Mouse (Mus musculus) liver, embryonic 12.5 days (tissue): ENCODE data around the gene Dgcr6. TPM values are rescaled to one million over a fixed set of nuclear protein-coding genes. Genes with fewer than 3 reads are reported as not detected.

ENCODE experiments used
- ATAC-seq: fragments of 200-750 bp; cut with Nextera tagmentation; 2 replicates; pipeline ENCODE4 v1.8.0; 2017; ENCODE audit warnings: moderate number of reproducible peaks, mild to moderate bottlenecking, moderate library complexity
- H3K27ac ChIP-seq: fragments of 300-500 bp; sonication (generic); 2 replicates; pipeline ENCODE4 v1.5.1; 2016; ENCODE audit warnings: mild to moderate bottlenecking
- H3K27me3 ChIP-seq: fragments of 300-500 bp; sonication (generic); replicated peaks from 2 replicates; pipeline ENCODE4 v1.6.1; 2016; ENCODE audit warnings: mild to moderate bottlenecking, moderate library complexity
- H3K36me3 ChIP-seq: fragments of 300-500 bp; sonication (generic); 2 replicates; pipeline ENCODE4 v1.6.1; 2016; ENCODE audit warnings: mild to moderate bottlenecking, moderate library complexity
- H3K4me1 ChIP-seq: fragments of 300-500 bp; sonication (generic); 2 replicates; pipeline ENCODE4 v1.6.1; 2016
- H3K4me2 ChIP-seq: fragments of 300-500 bp; sonication (generic); 2 replicates; pipeline ENCODE4 v1.6.1; 2016; ENCODE audit warnings: mild to moderate bottlenecking, moderate library complexity
- H3K4me3 ChIP-seq: fragments of 300-500 bp; sonication (generic); 2 replicates; pipeline ENCODE4 v1.5.1; 2016; ENCODE audit warnings: mild to moderate bottlenecking, moderate library complexity
- H3K9ac ChIP-seq: fragments of 300-500 bp; sonication (generic); 2 replicates; pipeline ENCODE4 v1.6.1; 2016; ENCODE audit warnings: mild to moderate bottlenecking, moderate library complexity
- H3K9me3 ChIP-seq: fragments of 300-500 bp; sonication (generic); replicated peaks from 2 replicates; pipeline ENCODE4 v1.6.1; 2016; ENCODE audit warnings: mild to moderate bottlenecking, moderate library complexity
- WGBS: fragments of 180-500 bp; shearing (Covaris S2); methylation state at CpG from one replicate; pipeline ENCODE4 v1.1.7; 2016; ENCODE audit not compliant: insufficient replicate concordance; 5-methylcytosine and 5-hydroxymethylcytosine counted together
- polyA plus RNA-seq: library from polyadenylated mRNA; unstranded; fragments of >200 nt; fragmentation: Nextera tagmentation; extraction: Ambion mirVana; gene quantifications from 2 replicates; pipeline ENCODE4 v1.2.1, GENCODE M21; 2016

The Dgcr6 gene
- polyA plus RNA-seq, 1 experiment from 2014 or later = 40.4 TPM

DNA sequence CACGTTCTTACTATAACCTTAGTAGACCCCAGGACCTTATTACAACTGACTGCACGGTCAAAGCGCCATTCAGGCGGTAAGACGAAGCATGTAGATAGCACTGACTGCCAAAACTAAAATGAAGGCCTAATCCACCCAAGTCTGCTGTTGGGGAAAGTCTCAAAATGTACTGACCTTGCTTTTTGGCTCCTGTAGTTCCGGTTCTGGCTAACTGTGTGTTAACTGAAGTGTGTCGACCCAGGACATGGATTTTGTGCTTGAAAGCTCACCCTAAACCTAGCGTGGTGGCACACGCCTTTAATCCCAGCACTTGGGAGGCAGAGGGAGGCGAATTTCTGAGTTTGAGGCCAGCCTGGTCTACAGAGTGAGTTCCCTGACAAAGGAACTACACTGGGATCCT lies 7.7 kb upstream of the Dgcr6 start:
- H3K4me2 ChIP-seq = no peak overlapping the region
- H3K4me1 ChIP-seq = no peaks in the 10 kb centered on the region
- H3K36me3 ChIP-seq = no peaks in the 10 kb centered on the region
- no peak for ATAC-seq
- H3K27me3 ChIP-seq = peaks cover 13% of the 10 kb centered on the region; the same call in 1 of the 2 replicates
- H3K4me3 ChIP-seq = no peak overlapping the region
- no peak overlapping the region for H3K9ac ChIP-seq
- 70% methylated on average over 10 of the region's 10 CpGs for whole genome bisulfite sequencing
- no peak overlapping the region for H3K27ac ChIP-seq
- no peaks in the 10 kb centered on the region for H3K9me3 ChIP-seq

DNA sequence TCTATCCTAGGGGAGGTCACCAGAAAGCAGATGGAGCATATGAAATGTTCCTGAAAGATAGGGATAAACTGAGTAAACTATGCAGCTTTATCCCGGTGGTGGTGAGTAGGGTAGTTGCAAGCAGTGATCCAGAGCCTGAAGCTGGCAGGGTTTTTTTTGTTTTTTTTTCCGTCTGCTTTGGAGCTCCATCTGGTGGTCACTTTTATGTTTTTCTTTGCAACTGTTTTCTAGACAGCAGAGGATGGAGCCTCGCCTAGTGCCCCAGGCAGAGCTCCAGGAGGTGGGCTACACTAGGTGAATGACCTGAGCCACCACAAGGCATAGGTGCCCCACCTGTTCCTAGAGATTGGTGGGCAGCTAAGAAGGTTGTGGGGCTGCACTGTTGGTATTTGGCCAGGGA lies 5.0 kb upstream of the Dgcr6 start:
- Histone ChIP-seq H3K4me3 (no peak overlapping the region), H3K36me3 (no peaks in the 10 kb centered on the region), H3K4me1 (no peaks in the 10 kb centered on the region), H3K4me2 (no peak overlapping the region), H3K27me3 (peaks cover 16% of the 10 kb centered on the region; the same call in 1 of the 2 replicates), H3K27ac (no peak overlapping the region), H3K9me3 (no peaks in the 10 kb centered on the region), H3K9ac (no peak overlapping the region)
- ATAC-seq = no peak
- WGBS = 7% methylated on average over 3 of the region's 3 CpGs

DNA sequence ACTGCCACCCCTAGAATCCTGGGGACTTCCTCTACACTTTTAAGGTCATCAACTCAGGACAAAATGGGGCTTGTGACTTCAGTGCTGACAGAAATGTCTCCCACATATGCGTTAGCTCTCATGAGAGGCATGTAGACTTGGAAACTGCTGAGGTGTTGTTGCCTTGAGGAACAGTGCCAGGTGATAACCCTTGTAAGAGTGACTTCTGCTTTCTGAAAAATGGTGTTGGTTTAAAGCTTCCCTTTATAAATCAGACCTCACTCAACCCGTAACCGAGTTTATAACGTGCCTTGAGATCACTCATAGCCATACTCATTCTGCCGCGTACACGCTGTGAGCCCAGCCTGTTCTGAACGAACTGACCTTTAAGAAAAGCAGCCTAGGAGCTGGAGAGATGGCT lies 4.6 kb upstream of the Dgcr6 start:
- H3K9me3 ChIP-seq = no peaks in the 10 kb centered on the region
- H3K36me3 ChIP-seq = no peaks in the 10 kb centered on the region
- 51% methylated on average over 8 of the region's 8 CpGs for WGBS
- H3K27ac ChIP-seq = no peak overlapping the region
- H3K27me3 ChIP-seq = peaks cover 16% of the 10 kb centered on the region; the same call in 1 of the 2 replicates
- H3K4me3 ChIP-seq = no peak overlapping the region
- no peak overlapping the region for H3K4me2 ChIP-seq
- H3K4me1 ChIP-seq = no peaks in the 10 kb centered on the region
- ATAC-seq = no peak
- H3K9ac ChIP-seq = no peak overlapping the region

DNA sequence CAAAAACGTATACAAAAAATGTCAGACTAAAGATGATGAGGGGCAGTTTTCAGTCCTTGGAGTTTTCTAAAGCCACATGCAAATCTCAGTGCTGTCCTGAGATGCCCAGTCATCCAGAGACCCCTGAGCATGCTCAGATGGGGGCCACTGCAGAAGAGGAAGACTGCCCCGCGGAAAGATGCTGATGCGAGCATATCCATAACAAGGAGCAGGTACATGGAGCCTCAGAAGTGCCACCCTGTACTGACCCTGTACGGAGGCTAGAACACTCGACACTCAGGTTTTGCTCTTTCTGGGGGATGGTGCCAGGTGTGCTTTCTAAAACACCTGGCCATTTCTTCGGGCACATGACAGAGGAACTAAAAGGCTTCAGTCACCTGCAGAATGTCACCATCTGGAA lies 338 bp upstream of the Dgcr6 start:
- Histone ChIP-seq H3K4me1 (no peaks in the 10 kb centered on the region), H3K36me3 (no peaks in the 10 kb centered on the region), H3K4me3 (no peak overlapping the region), H3K9ac (no peak overlapping the region), H3K9me3 (no peaks in the 10 kb centered on the region), H3K27ac (no peak overlapping the region), H3K27me3 (0 out of 2 replicates have a peak, but pooled peaks cover 19% of the 10 kb centered on the region), H3K4me2 (no peak overlapping the region)
- WGBS = 41% methylated on average over 7 of the region's 7 CpGs
- no peak for ATAC-seq

DNA sequence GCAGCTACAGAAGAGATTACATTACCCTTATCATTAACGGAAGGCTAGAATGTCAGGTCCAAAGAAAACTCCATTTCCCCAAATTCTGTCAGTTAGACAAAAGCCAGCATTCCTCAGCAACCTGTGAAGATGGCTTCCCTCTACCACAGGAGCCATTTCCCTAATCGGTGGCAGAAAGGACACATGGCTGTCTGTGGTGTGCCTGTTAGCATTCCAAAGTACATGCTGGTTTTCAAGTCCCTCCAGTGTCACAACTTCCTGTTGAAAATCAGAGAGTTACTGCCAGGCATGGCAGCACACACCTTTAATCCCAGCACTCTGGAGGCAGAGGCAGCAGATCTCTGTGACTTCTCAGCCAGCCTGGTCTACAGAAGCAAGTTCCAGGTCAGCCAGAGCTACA lies 3.6 kb downstream of the Dgcr6 start:
- no peak overlapping the region for H3K27ac ChIP-seq
- peaks cover 13% of the 10 kb centered on the region; the same call in 1 of the 2 replicates for H3K27me3 ChIP-seq
- no peak overlapping the region for H3K4me2 ChIP-seq
- ATAC-seq = no peak
- no peaks in the 10 kb centered on the region for H3K36me3 ChIP-seq
- WGBS = 34% methylated on average over 2 of the region's 2 CpGs
- no peaks in the 10 kb centered on the region for H3K4me1 ChIP-seq
- no peak overlapping the region for H3K9ac ChIP-seq
- no peak overlapping the region for H3K4me3 ChIP-seq
- no peaks in the 10 kb centered on the region for H3K9me3 ChIP-seq

DNA sequence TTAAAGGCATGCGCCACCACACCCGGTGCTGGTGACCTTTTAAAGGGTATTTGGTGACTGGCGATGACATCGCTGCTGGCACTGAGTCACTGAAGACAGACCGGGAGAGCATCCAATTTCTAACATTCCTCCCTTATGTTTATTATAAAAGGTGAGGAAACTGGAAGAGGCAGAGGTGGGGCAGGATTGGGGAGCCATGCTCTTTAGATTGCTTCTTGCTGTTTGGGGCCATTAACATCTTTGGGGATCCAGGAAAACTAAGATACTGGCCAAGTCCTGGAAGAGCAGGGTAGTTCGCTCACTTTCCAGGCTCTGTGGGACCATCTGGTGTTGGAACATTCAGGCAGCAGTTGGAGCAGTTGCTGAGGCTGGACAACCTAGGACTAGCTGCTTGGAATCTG lies 5.7 kb downstream of the Dgcr6 start:
- no peak overlapping the region for H3K27ac ChIP-seq
- no peaks in the 10 kb centered on the region for H3K4me1 ChIP-seq
- no peak overlapping the region for H3K9ac ChIP-seq
- H3K9me3 ChIP-seq = no peaks in the 10 kb centered on the region
- peaks cover 7% of the 10 kb centered on the region; the same call in 1 of the 2 replicates for H3K27me3 ChIP-seq
- H3K36me3 ChIP-seq = no peaks in the 10 kb centered on the region
- no peak overlapping the region for H3K4me2 ChIP-seq
- ATAC-seq = no peak
- WGBS = 79% methylated on average over 6 of the region's 6 CpGs
- no peak overlapping the region for H3K4me3 ChIP-seq

DNA sequence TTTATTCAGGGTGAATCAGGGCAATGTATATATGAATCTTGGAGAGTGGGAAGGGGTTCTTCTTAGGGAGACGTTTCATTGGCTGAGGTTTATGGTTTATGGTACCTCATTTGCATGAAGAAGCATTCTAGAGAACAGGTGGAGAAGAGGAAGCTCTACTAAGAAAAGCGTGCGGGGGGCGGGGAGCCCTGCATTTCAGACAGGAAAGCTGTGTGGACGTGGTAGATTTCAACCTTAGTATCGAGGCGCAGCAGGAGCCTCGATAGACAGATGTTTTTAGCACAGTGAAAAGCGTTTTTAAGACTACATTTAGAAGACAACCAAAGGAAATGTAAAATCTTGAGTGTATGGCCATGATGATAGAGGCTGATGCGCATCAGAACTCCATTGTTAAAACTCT lies 6.6 kb downstream of the Dgcr6 start:
- H3K4me3 ChIP-seq = no peak overlapping the region
- no peaks in the 10 kb centered on the region for H3K4me1 ChIP-seq
- H3K36me3 ChIP-seq = no peaks in the 10 kb centered on the region
- peaks cover 7% of the 10 kb centered on the region; the same call in 1 of the 2 replicates for H3K27me3 ChIP-seq
- ATAC-seq = no peak
- no peak overlapping the region for H3K9ac ChIP-seq
- whole genome bisulfite sequencing = 43% methylated on average over 10 of the region's 10 CpGs
- no peak overlapping the region for H3K4me2 ChIP-seq
- H3K9me3 ChIP-seq = no peaks in the 10 kb centered on the region
- H3K27ac ChIP-seq = no peak overlapping the region

DNA sequence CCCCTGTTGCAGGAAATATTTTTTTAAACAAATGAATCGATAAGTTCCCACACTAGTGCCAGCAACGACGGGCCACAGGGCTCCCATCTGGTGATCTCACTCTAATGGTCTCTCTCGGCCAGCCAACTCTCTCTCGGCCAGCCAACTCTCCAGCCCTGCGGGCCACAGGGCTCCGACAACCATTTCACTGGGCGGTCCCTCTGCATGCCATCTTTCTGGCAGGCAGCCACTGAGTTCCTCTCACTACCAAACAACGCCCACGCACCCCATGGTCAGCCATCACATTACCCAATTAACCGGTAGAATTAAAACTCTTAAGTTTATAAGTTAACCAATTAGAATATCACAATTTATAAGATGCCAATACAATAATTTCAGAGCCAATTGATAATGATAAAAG lies 8.5 kb downstream of the Dgcr6 start:
- Histone ChIP-seq H3K4me3 (no peak overlapping the region), H3K36me3 (no peaks in the 10 kb centered on the region), H3K9ac (no peak overlapping the region), H3K9me3 (no peaks in the 10 kb centered on the region), H3K27ac (no peak overlapping the region), H3K4me2 (no peak overlapping the region), H3K4me1 (peaks cover 5% of the 10 kb centered on the region; the same call in 1 of the 2 replicates), H3K27me3 (peaks cover 5% of the 10 kb centered on the region; the same call in 1 of the 2 replicates)
- ATAC-seq = no peak
- 71% methylated on average over 11 of the region's 11 CpGs for WGBS

DNA sequence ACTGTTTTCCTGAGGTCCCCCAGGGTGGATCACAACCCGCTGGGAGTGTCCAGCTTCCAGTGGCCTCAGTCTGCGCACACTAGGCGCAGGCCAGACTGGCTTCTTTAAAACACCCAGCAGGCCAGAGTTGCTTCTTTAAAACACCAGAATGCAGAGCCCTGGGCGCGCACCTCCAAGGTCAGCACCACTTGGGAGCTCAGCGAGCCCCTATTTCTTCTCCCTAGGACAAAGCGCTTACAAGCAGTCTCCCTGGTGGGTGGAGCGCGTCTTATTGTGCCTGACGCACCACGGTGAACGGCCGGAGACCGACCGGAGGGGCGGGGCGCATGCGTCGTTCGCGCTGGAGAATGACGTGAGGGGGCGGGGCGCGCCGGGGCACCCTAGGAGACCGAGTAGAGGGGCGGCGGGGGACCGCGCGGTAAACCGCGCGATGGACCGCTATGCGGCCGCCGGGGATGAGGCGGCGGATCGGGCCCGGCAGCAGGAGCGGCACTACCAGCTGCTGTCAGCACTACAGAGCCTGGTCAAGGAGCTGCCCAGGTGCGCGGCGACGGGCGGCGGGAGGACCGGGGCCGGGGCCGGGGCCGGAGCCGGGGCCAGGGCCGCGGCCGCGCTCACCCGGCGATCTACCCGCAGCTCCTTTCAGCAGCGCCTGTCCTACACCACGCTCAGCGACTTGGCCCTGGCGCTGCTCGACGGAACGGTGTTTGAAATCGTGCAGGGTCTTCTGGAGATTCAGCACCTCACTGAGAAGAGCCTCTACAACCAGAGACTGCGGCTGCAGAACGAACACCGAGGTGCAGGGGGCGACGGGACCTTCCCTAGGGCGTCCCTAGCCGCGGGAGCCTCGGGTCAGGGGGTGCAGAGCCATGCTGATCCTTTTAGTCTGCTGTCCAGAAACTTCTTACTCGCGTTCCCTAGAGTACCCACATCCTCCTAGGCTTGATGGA lies 13.7 kb downstream of the Dgcr6 start:
- Histone ChIP-seq H3K27ac (peak overlapping the region; percentile 28), H3K36me3 (peaks cover 24% of the 10 kb centered on the region), H3K9me3 (no peaks in the 10 kb centered on the region), H3K9ac (peak overlapping the region; percentile 77), H3K4me2 (peak overlapping the region; percentile 96), H3K27me3 (no peaks in the 10 kb centered on the region), H3K4me1 (peaks cover 14% of the 10 kb centered on the region), H3K4me3 (peak overlapping the region; percentile 79)
- 2% methylated on average over 79 of the region's 81 CpGs for WGBS
- ATAC-seq = peak; percentile 96

DNA sequence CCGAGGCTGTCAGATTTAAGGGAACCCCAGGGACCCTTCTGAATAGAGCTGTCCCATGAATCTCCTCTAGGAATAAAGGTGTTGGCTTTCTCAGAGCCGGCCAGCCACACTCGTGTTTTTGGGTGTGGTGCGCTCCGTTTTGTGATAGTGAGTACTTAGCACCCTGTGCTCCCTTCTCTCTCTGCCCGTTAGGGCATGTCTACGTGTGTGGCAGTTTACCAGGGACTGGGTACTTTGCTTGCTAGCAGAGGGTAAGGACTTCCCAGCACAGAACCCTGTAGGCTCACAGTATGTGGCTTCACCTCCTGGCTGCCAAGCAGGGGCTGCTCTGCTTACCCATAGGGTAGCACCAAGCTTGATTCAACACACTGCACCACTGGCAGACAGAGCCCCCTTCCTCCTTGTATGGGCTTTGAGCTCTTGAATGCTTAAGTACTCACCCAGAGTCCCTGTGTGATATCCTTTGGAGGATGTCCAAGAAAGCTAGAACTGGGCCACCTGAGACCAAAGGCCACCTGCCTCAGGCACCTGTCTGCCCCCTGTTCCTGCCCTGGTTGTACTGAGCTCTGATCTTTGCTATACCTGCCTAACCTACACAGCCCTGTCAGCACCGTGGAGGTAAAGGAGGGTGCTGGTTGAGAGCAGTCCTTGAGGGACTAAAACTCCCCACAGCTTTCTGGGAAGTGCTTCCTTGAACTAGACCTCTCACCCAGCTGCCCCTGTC lies 16.2 kb downstream of the Dgcr6 start:
- Histone ChIP-seq H3K36me3 (peaks cover 40% of the 10 kb centered on the region), H3K9ac (no peak overlapping the region), H3K4me2 (no peak overlapping the region), H3K9me3 (no peaks in the 10 kb centered on the region), H3K27me3 (no peaks in the 10 kb centered on the region), H3K4me1 (peaks cover 14% of the 10 kb centered on the region), H3K4me3 (no peak overlapping the region), H3K27ac (no peak overlapping the region)
- WGBS = 68% methylated on average over 8 of the region's 8 CpGs
- ATAC-seq = no peak

DNA sequence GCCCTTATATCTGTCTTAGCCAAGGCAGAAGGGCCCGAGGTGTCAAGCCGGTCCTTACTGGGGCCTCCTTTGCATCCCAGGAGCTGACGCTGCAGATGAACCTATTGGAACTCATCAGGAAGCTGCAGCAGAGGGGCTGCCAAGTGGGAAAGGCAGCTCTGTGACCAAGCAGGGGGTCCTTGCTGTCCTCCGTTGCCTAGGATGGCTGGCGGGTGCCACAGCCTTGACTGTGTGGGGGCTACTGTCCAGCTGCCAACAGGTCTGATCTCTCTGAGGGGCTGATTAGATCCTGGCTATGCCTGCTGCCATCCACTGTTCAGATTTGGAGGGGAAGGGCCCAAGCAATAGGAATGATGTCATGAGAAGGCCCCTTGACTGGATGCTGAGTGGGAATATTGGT lies 18.1 kb downstream of the Dgcr6 start:
- no peak overlapping the region for H3K4me2 ChIP-seq
- ATAC-seq = no peak
- 77% methylated on average over 5 of the region's 5 CpGs for WGBS

DNA sequence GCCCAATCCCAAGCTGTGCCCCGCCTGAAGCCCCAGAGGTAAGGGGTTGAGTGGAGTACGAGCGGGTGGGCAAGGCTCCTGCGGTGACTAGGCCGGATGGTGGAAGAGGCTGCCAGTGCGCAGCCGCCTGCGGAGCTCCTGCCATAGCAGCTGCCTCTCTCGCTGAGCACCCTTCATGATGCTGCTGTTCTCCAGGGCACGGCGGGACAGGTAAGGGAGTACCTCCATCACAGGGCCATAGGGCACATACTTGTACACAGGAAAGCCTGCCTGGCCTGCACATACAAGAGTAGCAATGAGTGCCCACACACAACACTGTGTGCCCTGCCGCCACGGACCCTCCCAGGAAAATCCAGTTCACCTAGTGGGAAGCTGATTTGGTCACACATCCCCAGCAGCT lies 19.4 kb downstream of the Dgcr6 start:
- H3K9me3 ChIP-seq = no peaks in the 10 kb centered on the region
- no peaks in the 10 kb centered on the region for H3K27me3 ChIP-seq
- no peak overlapping the region for H3K4me2 ChIP-seq
- H3K9ac ChIP-seq = no peak overlapping the region
- H3K27ac ChIP-seq = no peak overlapping the region
- H3K4me3 ChIP-seq = no peak overlapping the region
- 85% methylated on average over 13 of the region's 13 CpGs for WGBS
- H3K36me3 ChIP-seq = peaks cover 43% of the 10 kb centered on the region
- ATAC-seq = no peak; the same call in 1 of the 2 replicates
- peaks cover 2% of the 10 kb centered on the region for H3K4me1 ChIP-seq

More for the DNA sequence above, 18.1 kb downstream of the Dgcr6 start:
- Histone ChIP-seq H3K9me3 (no peaks in the 10 kb centered on the region), H3K27ac (no peak overlapping the region), H3K36me3 (peaks cover 40% of the 10 kb centered on the region), H3K27me3 (no peaks in the 10 kb centered on the region), H3K4me1 (peaks cover 12% of the 10 kb centered on the region), H3K4me3 (no peak overlapping the region), H3K9ac (no peak overlapping the region)
